Mouse (Mus musculus) urinary bladder, postnatal 36 days (tissue): ENCODE measurements at regions not wholly inside any gene's neighbourhood (a gene's known extent, or its start where the extent isn't known, plus 50 kb on each side); places are given as distances from the start of the nearest gene placed in this dataset.

ENCODE experiments used
- DNase-seq, 2 experiments: peaks; one replicate each; pipeline ENCODE4 v3.0.0; 2022; ENCODE audit warnings: low spot score in 2 of 2, mixed read lengths in 1 of 2

DNA sequence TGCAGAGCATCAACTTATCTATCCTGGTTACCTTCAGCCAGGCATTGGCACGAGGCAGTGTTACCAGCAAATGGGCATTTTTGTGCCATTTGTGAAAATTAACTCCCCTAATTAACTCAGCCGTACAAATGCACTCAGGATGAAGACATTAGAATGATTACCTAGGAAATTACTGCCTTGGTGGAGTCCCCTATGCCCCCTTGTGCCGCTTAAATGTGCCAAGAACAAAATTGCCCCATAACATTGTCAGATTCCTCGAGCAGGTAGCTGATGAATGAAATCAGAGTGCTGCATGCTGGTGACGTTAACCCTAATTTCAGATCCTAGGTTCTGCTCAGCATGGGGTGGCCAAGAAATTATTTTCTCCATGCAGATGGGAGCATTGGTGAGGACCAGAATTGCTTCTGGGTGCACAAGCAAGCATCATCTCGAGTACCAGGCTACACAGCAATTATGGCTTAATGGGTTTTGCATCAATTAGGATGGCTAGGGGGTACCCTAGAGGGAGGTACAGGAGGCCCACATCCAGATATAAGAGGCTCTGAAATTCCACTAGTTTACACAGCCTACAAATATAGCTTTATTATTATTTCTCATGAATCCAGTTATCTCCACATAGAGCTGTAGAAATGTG lies 577.0 kb upstream of the Camk1g start:
- no peak for DNase-seq

DNA sequence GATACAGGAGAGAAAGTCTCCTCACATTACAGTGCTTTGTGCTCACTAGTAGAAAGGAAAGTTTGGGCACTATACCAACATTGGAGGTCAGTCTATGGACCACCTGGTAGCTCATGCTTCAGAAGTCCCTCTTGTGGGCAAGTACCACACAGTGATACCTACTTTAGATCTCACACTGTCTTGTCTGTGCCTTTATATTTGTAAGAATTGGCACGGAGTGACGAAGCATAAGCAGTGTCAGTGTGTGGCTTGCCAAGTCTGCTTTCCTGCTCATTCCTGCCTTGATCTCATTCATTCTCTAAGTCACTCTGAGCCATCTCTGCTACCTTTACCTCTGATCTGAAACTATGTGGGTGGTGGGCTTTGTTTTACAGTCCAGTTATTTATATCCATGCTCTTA lies 565.9 kb upstream of the Camk1g start:
- no peak for DNase-seq

DNA sequence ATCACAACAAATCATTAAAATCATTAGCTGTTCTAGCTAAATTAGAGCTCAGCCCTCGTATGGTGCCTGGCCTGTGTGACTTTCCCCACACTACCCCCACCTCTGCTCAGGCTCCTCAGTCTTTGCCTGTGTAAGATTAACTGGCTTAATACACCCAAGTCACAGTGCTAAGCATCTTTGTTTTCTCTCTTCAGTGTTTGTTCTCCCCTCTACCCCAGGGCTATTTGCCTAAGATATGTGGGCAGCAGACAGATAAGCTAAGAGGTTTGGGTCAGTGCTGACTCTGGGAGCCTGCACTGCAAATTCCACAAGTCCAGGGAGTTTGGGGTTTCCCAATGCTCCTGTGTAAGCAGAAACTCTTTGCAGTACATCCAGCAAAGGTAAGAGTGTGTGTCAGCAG lies 564.2 kb upstream of the Camk1g start:
- no peak for DNase-seq

DNA sequence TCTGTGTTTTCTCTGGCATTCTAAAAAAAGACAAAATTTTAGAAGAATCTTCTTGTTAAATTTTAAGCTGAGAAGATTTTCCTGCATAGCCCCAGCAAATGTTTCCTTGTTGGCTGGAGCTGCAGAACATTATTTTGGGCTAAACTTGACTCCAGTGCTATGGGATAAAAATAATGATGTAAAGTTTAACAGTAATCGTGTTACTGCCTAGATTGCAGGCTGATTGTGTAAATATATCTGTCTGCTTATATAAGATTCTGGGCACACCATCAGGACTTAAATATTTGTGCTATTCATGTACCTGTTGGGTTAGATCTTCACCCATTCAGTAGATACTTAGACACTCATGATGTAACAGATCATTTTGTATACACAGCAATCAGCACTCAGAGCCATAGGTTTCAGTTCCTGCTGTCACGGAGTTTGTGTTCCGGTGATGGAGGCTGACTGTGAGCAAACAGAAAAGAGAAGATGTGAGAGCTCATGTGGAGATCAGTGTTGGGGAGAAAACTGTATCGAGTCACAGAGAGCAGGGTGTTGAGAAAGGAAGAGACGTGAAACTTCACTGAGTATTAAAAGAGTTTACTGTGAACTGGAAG lies 561.1 kb upstream of the Camk1g start:
- DNase-seq, result no peak

DNA sequence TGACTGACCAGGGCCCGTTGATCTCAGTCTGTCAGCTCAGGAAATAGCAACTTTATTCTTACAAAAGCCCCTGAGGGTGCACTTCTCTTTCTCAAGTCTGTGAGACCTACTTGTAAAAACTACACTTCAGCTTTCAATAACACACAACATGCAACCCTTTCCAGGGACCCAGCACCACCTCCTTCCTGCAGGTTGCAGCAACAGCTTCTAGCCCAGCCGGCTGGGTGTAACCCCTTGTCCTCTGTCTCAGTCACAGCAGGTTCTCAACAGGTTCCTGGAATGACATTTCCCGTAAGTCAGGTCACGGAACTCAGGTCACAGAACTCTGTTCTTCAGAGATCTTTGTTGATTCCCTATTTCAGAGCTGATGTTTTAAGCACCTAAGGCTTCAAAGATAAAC lies 558.5 kb upstream of the Camk1g start:
- DNase-seq, result no peak

DNA sequence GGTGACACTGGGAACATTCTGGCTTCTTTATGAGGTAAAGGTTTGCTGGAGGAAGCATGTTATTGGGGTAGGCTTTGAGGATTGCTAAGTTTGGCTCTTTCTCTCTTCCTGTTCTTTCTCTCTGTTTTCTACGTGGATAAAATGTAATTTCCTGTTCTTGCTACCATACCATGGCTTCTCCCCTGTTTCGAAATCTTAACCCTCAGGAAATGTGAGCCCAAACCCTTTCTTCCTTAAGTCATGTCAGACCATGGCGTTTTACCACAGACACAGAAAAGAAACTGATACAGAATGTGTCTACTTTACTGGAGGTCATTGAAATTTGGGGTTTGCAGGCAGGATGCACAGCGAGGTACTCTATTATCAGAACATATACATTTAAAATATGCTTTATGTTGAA lies 552.7 kb upstream of the Camk1g start:
- DNase-seq, result no peak

DNA sequence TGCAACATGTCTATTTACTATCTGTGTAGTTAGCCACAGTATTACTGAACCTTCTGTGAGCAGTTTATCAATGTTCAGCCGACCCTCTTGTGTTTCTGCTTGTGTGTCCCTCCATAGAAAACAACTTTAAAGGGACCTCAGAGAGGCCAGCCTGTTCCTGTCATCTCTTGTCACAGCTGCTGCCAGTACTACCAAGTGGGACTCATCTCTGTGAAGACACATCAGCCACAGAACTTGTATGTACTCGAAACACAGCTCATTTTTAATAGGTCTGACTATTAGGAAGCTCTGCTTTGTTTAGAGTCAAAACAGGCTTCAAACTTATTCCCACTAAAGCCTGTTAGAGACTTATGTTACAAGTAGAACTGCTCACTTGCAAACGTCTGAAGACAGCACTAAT lies 549.1 kb upstream of the Camk1g start:
- DNase-seq, result no peak

DNA sequence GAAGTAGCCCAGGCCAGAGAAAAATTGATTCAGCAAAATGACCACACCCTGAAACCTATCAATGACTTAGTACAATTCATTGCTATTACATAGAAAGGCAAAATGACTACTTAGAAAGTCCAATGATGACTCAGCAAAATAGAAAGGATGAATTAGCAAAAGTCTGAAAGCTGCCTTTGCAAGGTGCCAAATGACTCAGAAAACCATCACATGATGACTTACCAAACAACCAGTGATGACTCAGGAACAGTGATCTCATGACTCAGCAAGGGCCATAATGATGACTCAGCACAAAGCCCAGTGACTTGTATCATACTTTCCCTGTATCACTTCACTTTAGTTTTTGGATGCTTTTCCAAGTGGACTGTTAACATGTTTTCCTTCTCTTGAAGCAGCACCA lies 535.6 kb upstream of the Camk1g start:
- DNase-seq, result no peak

DNA sequence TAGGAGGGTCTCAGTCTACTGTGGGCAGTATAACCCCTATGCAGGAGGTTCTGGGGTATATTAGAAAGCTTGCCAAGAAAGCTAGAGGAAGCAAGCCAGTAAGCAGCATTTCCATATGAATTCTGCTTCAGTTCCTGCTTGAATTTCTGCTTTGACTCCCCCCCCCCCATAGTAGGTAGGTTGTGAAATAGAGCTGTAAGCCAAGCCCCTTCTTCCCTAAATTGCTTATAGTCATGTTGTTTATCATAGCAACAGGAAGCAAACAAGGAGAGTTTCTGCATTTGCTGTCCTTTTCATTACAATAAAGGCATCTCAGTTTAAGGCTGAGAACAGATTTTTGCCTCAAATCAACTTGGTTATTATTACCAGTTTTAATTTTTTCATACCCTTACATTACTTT lies 524.0 kb upstream of the Camk1g start:
- DNase-seq, result no peak

DNA sequence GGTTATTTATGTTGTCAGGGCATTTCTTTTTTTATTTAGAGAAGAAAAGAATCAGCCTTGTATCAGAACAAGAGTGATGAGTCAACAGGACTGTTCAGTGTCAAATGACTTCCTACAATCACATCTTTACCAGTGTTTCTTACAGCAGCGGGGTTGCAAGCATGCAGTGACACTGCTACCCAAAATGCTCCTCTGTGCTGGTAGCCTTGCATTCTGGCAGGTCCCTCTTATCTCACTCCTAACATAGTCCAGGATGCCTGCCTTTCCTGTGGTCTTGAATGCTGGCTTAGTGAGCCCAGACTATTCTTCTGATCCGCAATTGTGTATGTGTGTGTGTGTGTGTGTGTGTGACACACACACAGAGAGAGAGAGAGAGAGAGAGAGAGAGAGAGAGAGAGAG lies 506.4 kb upstream of the Camk1g start:
- no peak for DNase-seq

DNA sequence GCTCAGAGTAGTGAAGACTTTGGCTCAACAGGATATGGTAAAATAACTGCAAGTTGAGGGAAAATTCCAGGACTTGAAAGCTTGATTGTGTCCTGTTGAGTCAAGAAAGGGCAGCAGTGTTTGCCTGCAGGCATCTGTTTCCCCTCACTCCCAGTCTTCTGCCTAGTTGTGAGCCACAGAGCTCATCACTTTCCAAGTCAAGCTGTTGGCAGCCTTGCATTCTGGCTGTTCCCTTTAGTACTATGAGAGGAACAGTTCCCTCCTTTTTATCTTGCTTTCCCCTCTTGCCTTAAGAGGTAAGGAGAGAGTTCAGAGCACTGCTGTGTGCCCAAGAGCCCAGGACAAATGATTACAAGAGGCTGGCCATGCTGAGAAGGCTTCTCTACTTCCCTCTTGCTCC lies 506.0 kb upstream of the Camk1g start:
- peak in 1 of 2 experiments; percentile 2 for DNase-seq

DNA sequence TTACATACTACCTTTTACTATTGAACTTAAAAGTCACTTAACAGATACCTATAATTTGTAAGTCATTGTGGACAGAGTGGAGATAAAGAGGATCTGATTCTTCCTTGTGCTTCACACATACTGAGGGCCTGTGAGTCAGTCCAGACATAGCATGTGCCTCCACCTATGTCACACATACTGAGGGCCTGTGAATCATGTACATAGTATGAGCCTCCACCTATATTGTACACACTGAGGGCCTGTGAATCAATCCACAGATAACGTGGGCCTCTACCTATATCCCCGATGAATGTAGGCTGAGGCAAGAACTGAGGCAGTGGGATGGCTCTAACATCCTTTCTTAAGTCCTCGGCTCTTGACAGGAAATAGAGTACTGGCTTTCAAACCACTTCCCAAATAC lies 505.2 kb upstream of the Camk1g start:
- no peak for DNase-seq

DNA sequence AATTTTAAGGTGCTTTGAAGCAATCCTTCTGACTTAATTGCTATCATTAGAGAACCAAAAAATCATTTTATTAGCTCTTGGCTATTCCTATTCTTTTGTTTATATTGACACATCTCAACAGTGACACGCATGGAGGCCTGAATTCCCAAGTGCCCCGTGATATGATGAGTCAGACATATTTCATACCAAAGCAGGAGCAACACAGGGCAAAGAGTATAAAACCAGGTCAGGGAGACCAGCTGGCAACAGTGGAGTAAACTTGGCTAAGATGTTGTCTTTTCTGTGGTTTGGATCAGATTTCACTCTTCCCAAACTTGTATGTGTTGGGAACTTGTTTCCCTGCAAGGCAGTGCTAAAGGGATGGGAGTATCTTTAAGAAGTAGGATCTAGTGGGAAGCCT lies 500.6 kb upstream of the Camk1g start:
- no peak for DNase-seq

DNA sequence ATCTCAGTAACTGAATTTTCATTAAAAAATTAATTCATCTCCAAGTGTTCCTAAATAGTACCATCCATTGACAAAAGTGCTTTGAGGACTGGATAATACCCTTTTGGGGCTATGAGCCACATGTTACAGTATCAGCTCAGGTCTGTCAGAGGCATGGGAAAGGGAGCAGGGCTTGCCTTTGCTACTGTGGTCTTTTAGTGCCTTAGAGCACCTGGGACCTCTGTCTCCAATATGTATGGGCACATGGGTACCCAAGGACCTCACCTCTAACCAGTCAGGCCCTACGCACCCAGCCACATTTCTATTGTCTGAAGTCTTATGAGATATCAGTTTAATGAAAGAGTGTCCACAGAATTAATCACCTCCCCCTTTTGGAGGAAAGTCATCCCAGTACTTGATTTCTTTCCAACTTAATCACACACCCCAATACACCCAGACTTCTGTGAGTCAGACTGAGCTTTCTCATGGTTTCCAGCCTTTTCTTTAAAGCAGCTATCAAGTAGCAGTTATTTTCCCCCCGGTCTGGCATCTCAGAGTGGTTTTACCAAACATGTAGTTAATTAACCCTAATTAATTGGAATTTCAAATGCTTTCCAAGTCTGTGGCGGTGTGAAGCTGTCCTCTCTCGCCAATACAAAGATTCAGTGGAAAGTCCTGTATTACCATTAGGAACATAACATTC lies 498.7 kb upstream of the Camk1g start:
- no peak for DNase-seq

DNA sequence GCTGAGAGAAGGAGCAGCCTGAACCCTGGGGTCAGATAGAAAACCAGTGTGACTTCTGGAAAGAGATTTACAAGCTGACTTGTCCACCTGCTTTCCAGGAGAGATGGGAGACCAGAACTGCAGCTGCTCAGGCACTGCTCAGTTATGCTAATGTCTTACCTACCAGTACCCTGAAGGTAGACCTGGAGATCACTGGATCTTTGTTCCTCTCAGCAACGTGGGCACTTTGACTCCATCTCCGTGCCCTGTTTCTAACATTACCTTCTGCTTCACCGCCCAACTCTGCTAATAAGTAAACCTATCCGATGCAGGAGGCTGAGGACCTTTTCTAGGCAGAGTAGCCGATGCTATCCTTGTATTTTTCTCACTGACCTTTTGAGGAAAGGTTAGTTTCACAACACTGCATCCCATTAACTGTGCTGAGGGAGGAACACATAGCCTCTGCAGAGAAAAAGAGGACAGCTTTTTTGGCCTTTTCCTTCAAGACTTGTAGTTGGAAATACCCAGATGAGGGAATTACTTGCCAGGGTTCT lies 490.7 kb upstream of the Camk1g start:
- DNase-seq, result no peak

DNA sequence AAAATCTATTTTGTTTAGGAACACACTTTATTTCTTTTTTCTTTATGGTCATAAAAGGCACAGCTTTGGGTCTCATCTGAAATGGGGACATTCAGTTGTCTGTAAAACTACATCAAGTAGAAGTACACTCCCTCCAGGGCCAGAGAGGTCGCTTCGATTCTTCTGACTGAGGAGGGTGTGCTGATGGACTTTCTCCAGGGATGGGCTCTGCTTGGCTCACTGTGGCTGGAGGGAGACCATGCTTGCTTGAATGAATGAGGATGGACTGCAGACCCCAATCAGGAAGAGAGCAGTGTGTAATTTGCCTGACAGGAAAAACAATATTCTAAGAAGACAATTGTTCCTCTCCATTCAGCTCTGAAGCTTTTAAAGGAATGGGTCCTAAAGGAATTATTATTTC lies 490.3 kb upstream of the Camk1g start:
- no peak for DNase-seq

DNA sequence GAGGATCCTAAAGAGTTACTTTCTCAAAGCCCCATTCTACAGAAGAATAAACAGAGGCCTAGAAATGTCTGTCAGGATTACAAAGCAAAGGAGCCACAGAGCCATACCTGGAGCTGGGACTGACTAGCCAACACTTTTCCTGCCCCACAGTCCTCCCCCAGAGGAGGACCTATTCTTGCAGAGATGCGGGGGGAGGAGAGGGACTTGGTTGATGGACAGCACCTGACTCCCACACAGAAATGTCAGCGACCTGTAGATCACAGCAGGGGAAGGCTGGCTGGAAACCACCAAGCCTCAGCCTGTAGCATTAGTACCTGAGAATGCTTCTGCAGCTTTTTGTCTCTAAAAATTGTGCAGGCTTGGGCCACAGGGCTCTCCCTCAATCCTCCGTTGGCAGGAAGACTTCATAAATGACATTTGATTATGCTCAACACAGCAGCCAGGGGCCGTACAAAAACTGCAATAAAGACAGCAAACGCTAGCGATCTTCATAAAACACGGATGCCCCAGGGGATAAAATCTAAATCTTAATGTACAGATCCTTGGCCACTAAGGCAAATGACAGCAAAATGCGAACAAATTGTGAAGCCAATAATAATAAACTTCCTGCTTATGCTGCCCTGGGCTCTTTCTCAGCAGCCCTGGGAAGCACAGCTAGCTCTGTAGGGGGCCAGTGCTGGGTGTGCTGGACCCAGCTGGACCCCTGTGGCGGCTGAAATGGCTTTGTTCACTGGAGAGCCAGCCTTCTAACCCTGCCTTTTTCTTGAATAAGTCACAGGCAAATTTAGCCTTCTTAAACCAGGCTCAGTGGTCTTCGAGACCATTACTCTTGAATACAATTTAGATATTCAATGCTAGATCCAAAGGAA lies 489.4 kb upstream of the Camk1g start:
- no peak for DNase-seq

DNA sequence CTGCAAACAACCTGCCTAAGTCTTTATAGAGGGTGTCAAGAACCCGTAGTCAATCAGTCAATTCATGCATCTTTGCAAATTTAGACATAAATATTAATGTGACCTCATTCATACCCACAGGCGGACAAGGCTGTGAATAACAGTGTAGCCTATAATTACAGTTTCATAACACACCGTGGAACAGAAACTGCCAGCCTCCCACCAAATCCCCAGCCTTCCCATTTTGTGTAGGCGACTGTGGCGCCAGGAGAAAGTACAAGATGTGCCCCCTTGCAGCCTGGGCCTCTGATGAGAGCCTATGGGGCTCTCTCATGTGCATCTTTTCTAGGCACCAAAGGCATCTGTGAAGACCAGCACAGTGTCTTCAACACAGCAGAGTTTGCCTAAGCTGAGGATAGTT lies 477.8 kb upstream of the Camk1g start:
- DNase-seq, result no peak

DNA sequence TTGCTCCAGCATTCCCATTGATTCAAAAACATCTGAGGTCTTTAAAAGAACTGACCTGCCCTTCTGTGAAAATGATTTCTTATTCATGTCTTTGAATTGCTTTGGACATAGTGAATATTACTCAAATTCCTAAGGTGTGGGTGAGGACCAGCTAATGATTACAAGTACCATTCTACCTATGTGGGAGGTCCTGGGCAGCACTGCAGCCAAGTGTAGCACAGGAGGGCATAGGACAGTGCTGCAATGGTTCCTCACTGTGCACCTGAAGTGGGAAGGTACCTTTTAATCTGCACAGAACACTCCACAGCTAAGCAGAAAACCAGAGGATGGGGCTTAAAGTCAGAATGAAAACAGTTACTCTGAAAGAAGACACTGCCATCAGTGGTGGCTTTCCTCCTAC lies 474.8 kb upstream of the Camk1g start:
- DNase-seq, result no peak

DNA sequence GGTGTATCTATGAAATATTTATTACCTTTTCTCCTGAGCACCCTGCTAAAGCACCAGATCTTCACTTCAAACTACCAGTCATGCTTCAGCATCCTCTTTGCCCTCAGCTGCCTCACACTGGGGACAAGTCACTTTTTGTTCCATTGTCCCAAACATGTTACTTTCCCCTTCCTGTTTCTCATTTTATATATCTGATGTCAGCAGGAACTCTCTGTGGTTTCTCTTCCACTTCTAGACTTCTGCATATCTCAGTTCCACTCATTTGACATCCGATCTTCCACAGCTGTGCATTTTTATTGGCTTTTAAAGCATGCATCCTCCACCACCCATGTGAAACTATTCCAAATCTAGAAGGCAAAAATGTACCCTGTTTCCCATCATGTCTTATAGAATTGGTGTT lies 474.4 kb upstream of the Camk1g start:
- no peak for DNase-seq

DNA sequence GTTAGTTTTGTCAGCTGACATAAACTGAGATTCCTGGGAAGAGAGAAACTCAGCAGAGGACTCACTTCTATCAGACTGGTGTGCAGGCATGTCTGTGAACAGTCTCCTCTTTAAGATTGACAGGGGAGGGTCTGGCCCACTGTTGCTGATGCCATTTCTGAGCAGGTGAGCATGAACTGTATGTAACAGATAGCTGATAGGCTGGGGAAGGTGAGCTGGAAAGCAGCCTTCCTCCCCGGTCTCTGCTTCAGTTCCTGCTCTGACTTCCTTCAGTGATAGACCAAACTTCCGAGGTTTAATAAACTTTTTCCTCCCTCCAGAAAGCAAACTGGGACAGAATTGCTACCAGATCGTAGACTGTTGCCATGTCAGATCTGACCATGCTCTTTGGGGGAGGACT lies 430.9 kb upstream of the Camk1g start:
- DNase-seq, result no peak

DNA sequence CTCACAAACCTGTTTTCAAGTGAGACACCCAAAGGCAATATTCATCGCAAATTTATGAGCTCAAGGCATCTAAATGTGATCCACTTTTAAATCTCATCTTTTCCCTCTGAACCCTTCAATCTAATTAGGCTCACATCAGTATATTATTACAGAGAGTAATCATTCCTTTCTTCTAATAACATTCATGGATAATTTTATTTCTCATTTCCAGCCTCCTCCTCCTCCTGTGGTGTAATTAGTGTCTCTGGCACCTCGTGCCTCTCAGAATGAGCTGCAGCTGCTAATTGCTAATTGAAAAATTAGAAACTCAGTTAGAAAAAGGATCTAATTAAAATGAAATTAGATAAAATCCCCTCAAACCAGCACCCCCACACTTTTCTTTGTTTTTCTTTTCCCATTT lies 420.5 kb upstream of the Camk1g start:
- DNase-seq, result no peak
